Mouse (Mus musculus): ENCODE measurements around the gene Pi16.

- no peak for TF ChIP-seq EP300 (IDR thresholded peaks at IDR 0.05; ENCODE audit: low read depth)
- no peak for TF ChIP-seq CTCF (IDR thresholded peaks at IDR 0.05; ENCODE audit: low read depth)
These were observed 12.7 kb downstream of the Pi16 start for GRCm38 (mm10) chr17:29330221-29330620.
